Mouse (Mus musculus): ENCODE results near the gene Tmem30b.
A peak's percentile ranks its signal among the peaks of the same experiment; 100 is the strongest.
"Not testable (repeated sequence)": the region's sequence is repeated elsewhere in the genome, so short reads cannot be mapped to it uniquely, and the experiment has no call there.

Tmem30b gene

DNA sequence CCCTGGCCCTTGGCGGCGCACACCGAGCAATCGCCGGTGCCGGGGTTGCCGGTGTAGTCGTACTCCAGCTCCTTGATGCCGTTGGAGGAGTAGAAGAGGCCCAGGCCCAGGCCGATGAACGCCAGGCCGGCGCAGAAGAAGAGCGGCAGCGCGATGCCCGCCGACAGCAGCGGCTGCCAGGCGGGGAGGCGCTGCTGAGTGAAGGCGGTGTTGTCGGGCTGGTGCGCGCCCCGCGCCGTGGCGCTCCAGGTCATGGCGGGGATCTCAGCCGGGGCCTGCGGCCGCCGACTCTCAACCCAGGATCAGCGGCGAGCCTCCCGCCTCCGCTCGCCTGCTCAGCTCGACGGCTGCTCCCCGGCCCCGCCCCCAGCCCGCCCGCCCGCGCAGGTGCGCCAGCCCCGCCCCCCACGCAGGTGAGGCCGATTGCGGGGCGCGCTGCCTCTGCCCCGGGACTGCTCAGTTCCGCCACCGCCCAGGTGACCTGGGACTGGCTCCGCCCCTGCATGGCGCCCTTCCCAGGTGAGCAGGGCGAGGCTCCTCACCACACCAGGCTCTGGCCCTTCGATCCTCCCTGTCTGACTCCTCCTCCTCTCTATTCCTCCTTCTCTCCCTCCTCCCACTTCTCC, at the start of gene Tmem30b:
Tmem30b (minus strand) TSS at position 307 of the 626 bp plus-strand sequence.
- DNase-seq (ENCODE audit: low read depth, low spot score) = no peak

DNA sequence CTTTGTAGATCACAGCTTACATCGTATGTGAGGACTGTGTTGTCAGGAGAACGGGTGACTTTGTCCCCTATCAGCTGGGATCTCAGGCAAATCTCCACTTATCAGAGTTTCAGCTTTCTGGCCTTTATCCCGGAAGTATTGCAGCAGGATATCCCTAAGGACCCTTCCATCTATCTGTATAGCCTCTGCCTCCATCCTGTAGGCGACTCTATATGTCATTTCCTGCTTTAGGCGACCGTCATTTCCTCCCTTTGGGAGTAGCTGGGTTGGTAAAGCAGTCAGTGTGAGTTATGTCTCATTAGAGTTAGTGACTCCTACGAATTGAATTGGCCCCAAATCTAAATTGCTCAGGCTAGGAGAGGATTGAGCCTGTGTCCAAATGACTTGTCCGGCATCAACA, 49.0 kb upstream of the Tmem30b start:
- no peak for DNase-seq (ENCODE audit: low read depth, low spot score)

GRCm38 (mm10) chr12:73594177-73594745, 48.1 kb upstream of the Tmem30b start:
- DNase-seq (ENCODE audit: low read depth, low spot score) = no peak

GRCm38 (mm10) chr12:73593021-73593798, 47.0 kb upstream of the Tmem30b start:
- DNase-seq (ENCODE audit: low read depth, low spot score) = peak; percentile 47

DNA sequence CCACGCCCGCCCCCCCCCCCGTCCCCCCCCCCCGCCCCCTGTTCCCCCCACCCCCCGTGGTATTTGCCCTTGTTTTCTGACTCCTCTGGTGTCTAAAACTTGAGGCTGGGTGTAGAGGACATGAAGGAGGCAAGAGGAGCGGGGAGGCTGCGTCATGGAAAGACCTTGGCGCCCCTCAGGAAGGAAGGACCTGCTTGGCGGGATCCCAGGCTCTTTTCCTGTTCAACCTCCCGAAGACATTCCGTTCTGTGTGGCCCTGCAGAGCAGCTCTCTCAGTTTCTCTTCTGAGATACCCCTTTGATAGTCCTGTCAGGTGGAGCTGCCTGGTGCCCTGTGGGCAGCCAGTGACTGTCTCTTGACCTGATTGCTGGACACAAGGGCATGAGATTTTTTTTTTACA, 45.4 kb upstream of the Tmem30b start:
- no peak for DNase-seq (ENCODE audit: low read depth, low spot score)

GRCm38 (mm10) chr12:73590627-73591276, 44.6 kb upstream of the Tmem30b start:
- DNase-seq (ENCODE audit: low read depth, low spot score) = no peak

GRCm38 (mm10) chr12:73587262-73587661, 41.1 kb upstream of the Tmem30b start:
- DNase-seq (ENCODE audit: low read depth, low spot score) = no peak

- no peak for DNase-seq (ENCODE audit: low read depth, low spot score)
Measured at GRCm38 (mm10) chr12:73585850-73586249, 39.7 kb upstream of the Tmem30b start.

- DNase-seq (ENCODE audit: low read depth, low spot score) = no peak
Measured at GRCm38 (mm10) chr12:73585241-73585801, 39.1 kb upstream of the Tmem30b start.

GRCm38 (mm10) chr12:73584610-73585240, 38.5 kb upstream of the Tmem30b start, which contains the start of gene Prkch:
Prkch (plus strand) TSS chr12:73584796.
- DNase-seq (ENCODE audit: low read depth, low spot score) = peak; percentile 67

DNA sequence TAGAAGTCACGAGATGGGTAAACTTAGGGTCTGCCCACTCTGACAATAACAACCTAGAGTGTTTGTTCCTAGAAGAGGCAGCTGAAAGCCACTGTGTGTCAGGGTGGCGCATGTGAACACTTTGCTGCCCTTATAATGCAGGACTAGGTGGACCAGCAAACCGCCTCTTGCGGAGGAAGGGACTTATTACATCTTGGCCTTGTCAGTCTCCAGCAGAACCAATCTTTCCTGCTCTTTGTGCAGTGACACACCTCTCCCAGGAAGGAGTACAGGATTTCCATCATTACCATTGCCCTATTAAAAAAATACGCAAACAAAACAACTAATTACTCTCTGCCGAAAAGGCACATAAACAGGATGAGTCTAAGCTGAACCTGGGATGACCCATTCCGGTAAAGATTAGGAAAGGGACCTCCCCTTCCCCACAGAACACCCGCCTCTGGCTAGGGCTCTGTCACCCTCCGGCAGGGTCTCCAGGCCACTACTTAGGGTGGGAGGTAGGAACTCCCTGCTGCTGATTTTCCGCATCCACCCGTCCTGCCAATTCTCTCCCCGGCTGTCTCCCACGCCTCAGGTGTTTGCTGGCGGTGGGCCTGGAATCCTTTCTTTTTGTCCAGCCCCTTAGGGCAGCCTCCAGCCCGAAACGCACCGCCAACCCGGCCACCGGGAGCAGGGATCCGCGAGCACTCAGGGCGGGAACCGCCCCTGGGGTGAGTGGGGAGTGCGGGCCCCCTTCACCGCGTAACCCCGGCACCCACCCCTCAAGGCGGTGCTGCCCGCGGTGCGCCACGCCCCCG, 37.8 kb upstream of the Tmem30b start:
- peak; percentile 25 for DNase-seq (ENCODE audit: low read depth, low spot score)

DNA sequence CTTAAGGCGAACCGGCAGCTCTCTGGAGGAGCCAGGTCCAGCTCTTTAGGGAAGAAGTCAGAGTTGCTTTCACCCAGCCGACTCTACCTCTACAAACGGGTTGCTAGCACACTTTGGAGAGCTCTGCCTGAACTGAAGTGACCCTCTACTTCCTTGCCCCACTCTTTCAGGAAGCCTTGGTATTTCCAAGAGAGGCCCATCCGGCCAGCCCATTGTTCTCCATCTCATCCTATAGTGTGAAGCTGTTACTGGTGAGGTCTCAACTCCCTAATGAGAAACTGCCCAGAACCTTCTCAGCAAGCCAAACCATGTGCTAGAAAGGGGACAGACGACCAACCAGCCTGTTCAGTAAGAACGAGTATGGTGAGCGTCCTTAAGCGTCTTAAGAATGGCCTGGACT, 37.1 kb upstream of the Tmem30b start:
- no peak for DNase-seq (ENCODE audit: low read depth, low spot score)

- no peak for DNase-seq (ENCODE audit: low read depth, low spot score)
Measured at GRCm38 (mm10) chr12:73580811-73581210, 34.6 kb upstream of the Tmem30b start.

DNA sequence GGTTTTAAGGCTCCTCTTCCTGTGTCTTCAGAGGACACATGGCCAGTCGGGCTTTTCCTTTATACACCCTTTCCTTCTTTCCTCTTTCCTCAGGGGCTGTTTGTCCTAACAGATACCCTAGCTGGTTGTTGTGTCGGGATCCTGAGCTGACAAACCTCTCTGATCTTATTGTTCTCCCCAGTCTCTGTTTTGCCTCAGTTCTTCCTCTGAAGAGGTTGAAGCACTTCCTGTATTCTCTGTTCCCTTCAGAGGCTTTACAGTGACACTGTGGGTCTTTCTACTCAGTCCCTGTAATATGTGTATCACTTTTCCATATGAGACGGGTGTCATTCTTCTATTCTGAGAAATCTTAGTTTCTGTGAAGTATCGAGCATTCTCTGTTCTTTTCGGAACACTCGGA, 31.9 kb upstream of the Tmem30b start:
- DNase-seq (ENCODE audit: low read depth, low spot score) = no peak

DNA sequence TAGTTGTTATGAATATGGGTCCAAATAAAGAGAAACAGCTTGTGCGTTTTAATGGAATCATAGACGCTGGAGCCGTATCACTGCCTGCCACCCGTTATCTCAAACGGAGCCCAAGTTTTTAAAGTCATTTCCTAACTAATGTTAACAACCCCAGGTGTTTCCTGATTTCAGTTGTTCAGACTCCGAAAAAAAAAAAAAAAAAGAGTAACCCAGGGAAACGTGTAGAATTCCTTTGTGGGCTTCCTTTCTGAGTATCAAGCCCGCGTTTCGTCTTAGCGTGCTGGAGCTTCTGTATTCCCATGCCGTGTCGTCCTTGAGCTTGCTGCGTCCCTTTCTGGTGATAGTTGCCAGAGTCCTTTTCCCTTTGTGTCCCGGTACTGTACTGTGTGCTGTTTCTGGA, 28.4 kb upstream of the Tmem30b start:
- DNase-seq (ENCODE audit: low read depth, low spot score) = no peak

DNA sequence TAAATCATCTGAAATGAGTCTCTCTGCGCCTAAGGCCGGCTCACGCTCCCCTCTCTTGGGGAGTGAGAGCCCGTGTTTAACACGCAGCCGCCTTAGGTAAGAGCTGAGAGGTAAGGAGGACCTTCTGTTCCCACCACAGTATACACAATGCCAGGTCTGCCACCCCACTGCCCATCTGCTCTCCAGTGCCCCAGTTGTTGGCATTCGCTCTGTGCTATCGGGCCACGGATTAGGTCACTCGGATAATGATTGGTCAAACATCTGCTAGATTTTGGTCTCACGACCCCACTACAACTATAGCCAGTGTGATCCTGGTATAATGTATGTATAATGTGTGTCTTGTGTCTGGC, 19.4 kb upstream of the Tmem30b start:
- no peak for DNase-seq (ENCODE audit: low read depth, low spot score)

GRCm38 (mm10) chr12:73564795-73565619, 18.8 kb upstream of the Tmem30b start:
- DNase-seq (ENCODE audit: low read depth, low spot score) = peak; percentile 49

DNA sequence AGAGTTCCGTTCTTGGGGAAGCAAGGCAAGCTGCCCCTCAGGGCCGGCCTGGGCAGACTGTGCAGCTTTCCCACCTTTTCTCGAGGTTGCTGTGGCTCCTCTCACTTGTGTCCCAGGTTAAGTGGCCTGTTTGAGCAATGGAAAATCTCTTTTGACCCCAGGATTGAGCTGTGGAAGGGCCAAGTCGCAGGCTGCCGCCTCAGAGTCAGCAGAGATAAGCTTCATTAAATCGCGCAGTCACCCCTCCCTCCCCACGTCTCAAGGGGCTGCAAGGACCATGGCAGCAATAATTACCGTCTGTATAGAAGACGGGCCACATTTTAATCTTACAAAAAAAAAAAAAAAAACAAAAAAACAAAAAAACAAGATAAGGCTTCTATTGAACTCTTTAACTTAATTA, 18.0 kb upstream of the Tmem30b start:
- no peak for DNase-seq (ENCODE audit: low read depth, low spot score)

GRCm38 (mm10) chr12:73563122-73563521, 16.9 kb upstream of the Tmem30b start:
- DNase-seq (ENCODE audit: low read depth, low spot score) = not testable (repeated sequence)

DNA sequence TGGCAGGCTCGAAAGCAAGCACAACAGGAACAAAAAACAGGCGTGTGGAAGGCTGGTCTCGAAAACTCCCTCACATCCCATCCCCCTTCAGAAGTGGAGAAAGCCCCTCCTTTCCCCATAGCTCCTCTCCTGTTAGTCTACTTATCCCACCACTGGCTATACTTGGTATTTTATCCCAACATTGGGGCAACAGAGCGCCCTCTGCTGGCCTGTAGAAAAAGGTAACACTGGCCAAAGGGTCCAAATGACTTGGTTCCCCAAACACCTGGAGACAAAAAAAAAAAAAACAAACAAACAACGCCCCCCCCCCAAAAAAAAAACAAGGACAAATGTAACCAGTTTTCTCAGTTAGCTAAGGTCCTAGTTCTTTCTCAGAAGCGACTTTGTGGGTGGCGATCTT, 13.9 kb upstream of the Tmem30b start:
- DNase-seq (ENCODE audit: low read depth, low spot score) = peak; percentile 12
